Mouse (Mus musculus) heart, adult 2 months (tissue): ENCODE data around the gene 1700057G04Rik. TPM values are rescaled to one million over a fixed set of nuclear protein-coding genes. Genes with fewer than 3 reads are reported as not detected.

Experiments used
- DNase-seq, 2 experiments: peaks; one replicate each; pipeline ENCODE4 v3.0.0; 2021
- H3K27ac ChIP-seq: fragments of 200-600 bp; 2 replicates; pipeline ENCODE4 v1.8.1; 2022
- H3K27me3 ChIP-seq: fragments of 200-500 bp; 2 replicates; pipeline ENCODE4 v1.6.1; 2012; ENCODE audit warnings: mild to moderate bottlenecking, low read length, inconsistent platforms, mixed read lengths; ENCODE audit not compliant: control insufficient read depth, insufficient read depth
- H3K36me3 ChIP-seq: fragments of 200-500 bp; 2 replicates; pipeline ENCODE4 v1.6.1; 2012; ENCODE audit warnings: low read length, inconsistent platforms; ENCODE audit not compliant: control insufficient read depth, insufficient read depth
- H3K4me1 ChIP-seq: fragments of 200-500 bp; 2 replicates; pipeline ENCODE4 v1.6.1; 2011; ENCODE audit warnings: low read length; ENCODE audit not compliant: control insufficient read depth, insufficient read depth
- H3K4me3 ChIP-seq: fragments of 200-600 bp; 2 replicates; pipeline ENCODE4 v1.8.1; 2022
- H3K79me2 ChIP-seq: fragments of 200-500 bp; replicated peaks from 2 replicates; pipeline ENCODE4 v1.6.1; 2012; ENCODE audit warnings: mild to moderate bottlenecking, inconsistent platforms, low read length, moderate library complexity, mixed read lengths; ENCODE audit not compliant: control insufficient read depth, insufficient read depth
- H3K9ac ChIP-seq: fragments of 200-500 bp; 2 replicates; pipeline ENCODE4 v1.6.1; 2012; ENCODE audit warnings: low read depth, mild to moderate bottlenecking, control low read depth, inconsistent platforms, low read length, mixed read lengths
- CTCF ChIP-seq: fragments of 200-600 bp; IDR thresholded peaks from 2 replicates; pipeline ENCODE4 v1.8.1; 2022; ENCODE audit warnings: antibody characterized with exemption, mild to moderate bottlenecking, moderate library complexity
- EP300 ChIP-seq: fragments of 200-500 bp; IDR thresholded peaks from 2 replicates; pipeline ENCODE4 v1.6.1; 2011; ENCODE audit warnings: low read depth, low read length, control low read depth; ENCODE audit not compliant: insufficient read depth
- POLR2A ChIP-seq: fragments of 200-500 bp; IDR thresholded peaks from 2 replicates; pipeline ENCODE4 v1.6.1; 2011; ENCODE audit warnings: mild to moderate bottlenecking, low read depth, low read length, control low read depth; ENCODE audit not compliant: insufficient read depth
- WGBS: fragments of 180-500 bp; shearing (Covaris S2); methylation state at CpG from one replicate; pipeline ENCODE4 v1.1.7; 2018; 5-methylcytosine and 5-hydroxymethylcytosine counted together
- intact Hi-C: fragments of 180-260 bp; cut with DNase I; formaldehyde crosslinking; loops from one replicate; pipeline ENCODE4 v1.15.1; 2025
- microRNA-seq, 2 experiments: library from miRNA; unstranded; fragments of <30 nt; microRNA quantifications; one replicate each; pipeline ENCODE4 v1.2.0; 2021
- polyA plus RNA-seq: library from polyadenylated mRNA; depleted of rRNA; stranded (reverse); fragments of >200 nt; gene quantifications from 2 replicates; pipeline ENCODE4 v1.2.3, GENCODE M21; 2012; rRNA removed
- total RNA-seq, 2 experiments: library from RNA; stranded (reverse); gene quantifications; 2 replicates each; pipeline ENCODE4 v1.2.3; 2021

The 1700057G04Rik gene
- total and polyA plus RNA-seq, 3 experiments, result not detected

DNA sequence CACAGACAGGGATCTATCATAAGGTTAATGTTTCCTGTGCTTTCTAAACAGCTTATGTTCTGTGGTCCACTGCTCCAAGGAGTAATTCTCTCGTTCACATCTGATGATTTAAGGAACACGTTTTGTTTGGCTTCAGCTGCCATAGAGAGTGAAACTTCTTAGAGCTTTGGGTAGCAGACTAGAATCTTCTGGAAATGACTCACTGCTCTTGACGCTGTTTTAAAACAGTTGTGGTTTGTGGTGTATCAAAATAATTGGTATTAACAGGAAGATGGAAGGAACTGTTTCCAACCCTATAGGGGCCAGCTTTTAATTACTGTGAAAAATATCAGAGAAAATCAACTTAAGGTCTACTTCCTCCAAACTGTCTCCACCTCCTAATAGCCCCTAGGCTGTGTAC lies 75.2 kb downstream of the 1700057G04Rik start:
- DNase-seq, result no peak
- H3K27me3 ChIP-seq, result no peaks in the 10 kb centered on the region
- H3K79me2 ChIP-seq, result no peaks in the 10 kb centered on the region
- no peak overlapping the region for H3K9ac ChIP-seq
- H3K27ac ChIP-seq, result no peak overlapping the region
- intact Hi-C loops, result loop anchor here (10.0 kb wide), 1 partner anchor 230 kb away; no protein-coding TSS in a partner anchor
- H3K4me3 ChIP-seq, result no peak overlapping the region
- no peaks in the 10 kb centered on the region for H3K36me3 ChIP-seq
- 50% methylated on average over 3 of the region's 3 CpGs for WGBS
- no peak for TF ChIP-seq EP300
- TF ChIP-seq CTCF, result no peak
- no peak for TF ChIP-seq POLR2A
- no peaks in the 10 kb centered on the region for H3K4me1 ChIP-seq

DNA sequence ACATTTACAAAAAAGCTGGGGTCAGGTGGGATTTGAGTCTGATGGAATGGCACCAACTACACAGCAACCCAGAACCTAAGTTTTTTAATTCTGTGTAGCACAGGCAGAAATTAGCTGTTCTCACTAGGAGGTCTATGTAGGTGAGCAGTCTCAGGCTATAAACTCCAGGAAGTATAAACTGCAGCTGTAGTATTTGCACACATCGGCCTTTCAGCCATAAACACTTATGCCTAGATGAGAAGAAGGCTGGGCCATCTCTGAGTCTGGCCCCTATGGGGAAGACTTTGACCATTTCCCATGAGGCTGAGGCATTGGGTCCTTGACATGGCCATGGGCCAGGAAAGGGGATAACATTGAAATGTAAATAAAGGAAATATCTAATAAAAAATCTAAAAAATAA lies 76.7 kb downstream of the 1700057G04Rik start:
- H3K27ac ChIP-seq, result no peak overlapping the region
- H3K4me3 ChIP-seq, result no peak overlapping the region
- no peak overlapping the region for H3K9ac ChIP-seq
- 84% methylated on average over 1 of the region's 1 CpGs for WGBS
- intact Hi-C loops, result loop anchor here (10.0 kb wide), 1 partner anchor 229 kb away; no protein-coding TSS in a partner anchor
- no peaks in the 10 kb centered on the region for H3K36me3 ChIP-seq
- H3K27me3 ChIP-seq, result no peaks in the 10 kb centered on the region
- TF ChIP-seq EP300, result no peak
- no peak for TF ChIP-seq CTCF
- no peak for TF ChIP-seq POLR2A
- no peaks in the 10 kb centered on the region for H3K4me1 ChIP-seq
- no peaks in the 10 kb centered on the region for H3K79me2 ChIP-seq
- DNase-seq, result no peak

DNA sequence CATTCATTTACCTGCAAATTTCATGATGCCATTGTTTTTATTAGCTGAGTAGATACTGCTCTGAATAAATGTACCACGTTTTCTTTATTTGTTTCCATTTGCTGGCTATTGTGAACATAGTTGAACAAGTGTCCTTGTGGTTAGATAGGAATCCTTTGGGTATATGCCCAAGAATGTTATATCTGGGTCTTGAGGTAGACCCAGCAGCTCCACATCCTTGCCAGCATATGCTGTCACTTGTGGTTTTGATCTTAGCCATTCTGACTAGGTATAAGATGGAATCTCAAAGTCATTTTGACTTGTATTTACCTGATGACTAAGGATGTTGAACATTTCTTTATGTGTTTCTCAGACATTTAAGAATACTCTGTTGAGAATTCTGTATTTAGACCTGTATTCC lies 77.7 kb downstream of the 1700057G04Rik start:
- TF ChIP-seq EP300 (no peak), POLR2A (no peak), CTCF (no peak)
- H3K4me3 ChIP-seq, result no peak overlapping the region
- no peaks in the 10 kb centered on the region for H3K4me1 ChIP-seq
- H3K27ac ChIP-seq, result no peak overlapping the region
- H3K9ac ChIP-seq, result no peak overlapping the region
- H3K27me3 ChIP-seq, result no peaks in the 10 kb centered on the region
- intact Hi-C loops, result loop anchor here (10.0 kb wide), 1 partner anchor 228 kb away; no protein-coding TSS in a partner anchor
- 58% methylated on average over 1 of the region's 1 CpGs for WGBS
- H3K79me2 ChIP-seq, result no peaks in the 10 kb centered on the region
- no peak for DNase-seq
- H3K36me3 ChIP-seq, result no peaks in the 10 kb centered on the region

DNA sequence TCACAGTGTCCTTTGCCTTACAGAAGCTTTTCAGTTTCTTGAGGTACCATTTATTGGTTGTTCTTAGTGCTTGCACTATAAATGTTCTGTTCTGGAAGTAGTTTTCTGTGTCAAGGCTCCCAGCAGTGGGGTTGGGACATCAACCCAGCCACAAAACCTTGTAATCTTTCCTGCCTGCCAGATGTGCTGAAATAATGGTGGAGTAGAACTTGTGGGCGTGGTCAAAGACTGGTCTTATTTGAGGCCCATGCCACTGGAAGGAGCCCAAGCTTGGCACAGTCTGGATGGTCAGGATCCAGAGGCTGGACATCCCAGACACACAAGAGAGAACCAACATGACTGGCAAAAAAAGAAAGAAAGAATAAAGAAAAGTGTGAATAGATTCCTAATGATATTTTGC lies 78.2 kb downstream of the 1700057G04Rik start:
- H3K4me3 ChIP-seq, result no peak overlapping the region
- H3K27ac ChIP-seq, result no peak overlapping the region
- intact Hi-C loops, result loop anchor here (10.0 kb wide), 1 partner anchor 227 kb away; no protein-coding TSS in a partner anchor
- 80% methylated on average over 1 of the region's 1 CpGs for WGBS
- no peaks in the 10 kb centered on the region for H3K4me1 ChIP-seq
- no peaks in the 10 kb centered on the region for H3K36me3 ChIP-seq
- no peaks in the 10 kb centered on the region for H3K79me2 ChIP-seq
- H3K27me3 ChIP-seq, result no peaks in the 10 kb centered on the region
- TF ChIP-seq CTCF, result no peak
- no peak for TF ChIP-seq EP300
- DNase-seq, result no peak
- no peak overlapping the region for H3K9ac ChIP-seq

DNA sequence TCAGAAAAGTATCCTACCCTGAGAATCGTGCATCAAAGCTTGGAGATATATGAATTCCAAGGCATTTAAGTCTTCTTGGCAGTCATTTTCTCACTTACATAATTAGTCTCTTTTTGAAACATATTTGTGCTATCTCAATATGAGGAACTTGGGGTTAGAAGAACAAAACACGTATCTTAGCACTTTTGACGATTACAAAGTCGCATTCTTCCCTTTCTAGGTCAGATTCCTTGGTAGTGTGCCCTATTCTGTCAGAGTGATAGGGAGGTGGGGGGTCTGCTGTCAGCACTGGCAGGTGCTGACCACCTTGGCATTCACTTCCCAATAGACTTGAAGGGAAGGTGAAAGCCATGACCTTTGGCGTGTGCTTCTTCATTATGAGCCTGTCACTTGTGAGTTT lies 93.5 kb downstream of the 1700057G04Rik start:
- intact Hi-C loops, result no loop called here
- Histone ChIP-seq H3K4me1 (peaks cover 2% of the 10 kb centered on the region), H3K27me3 (no peaks in the 10 kb centered on the region), H3K4me3 (no peak overlapping the region), H3K9ac (no peak overlapping the region), H3K27ac (peak overlapping the region; percentile 69), H3K79me2 (no peaks in the 10 kb centered on the region), H3K36me3 (peaks cover 4% of the 10 kb centered on the region; the same call in 1 of the 2 replicates)
- no peak for DNase-seq
- WGBS, result 50% methylated on average over 5 of the region's 5 CpGs
- no peak for TF ChIP-seq EP300
- no peak for TF ChIP-seq POLR2A
- TF ChIP-seq CTCF, result no peak

Small RNA genes lying within 50 kb of the gene (microRNA-seq; reads per million reads assigned to microRNA genes)
- 0 reads per million in 2 experiments for gene Mir6386

Other genes with a start within 250 kb of the 1700057G04Rik start
- gene Plscr5, start 116.4 kb upstream of the 1700057G04Rik start, total RNA-seq, result not detected
- gene Plscr5, start 116.4 kb upstream of the 1700057G04Rik start, polyA plus RNA-seq, result not detected in 2 replicates
- gene Plscr1, start 59.6 kb upstream of the 1700057G04Rik start, total RNA-seq, result 10 to 100 TPM; 11.0 to 14.0 TPM
- 6.1 and 9.9 TPM in 2 replicates for gene Plscr1, start 59.6 kb upstream of the 1700057G04Rik start, polyA plus RNA-seq
- gene Plscr2, start 33.8 kb upstream of the 1700057G04Rik start, total RNA-seq, result 10 to 100 TPM; 25.1 to 27.1 TPM
- gene Plscr2, start 33.8 kb upstream of the 1700057G04Rik start, polyA plus RNA-seq, result 12.1 and 21.0 TPM in 2 replicates
- 1 to 10 TPM; 6.8 to 7.4 TPM for gene Plscr4, start 148.0 kb downstream of the 1700057G04Rik start, total RNA-seq
- 8.1 and 10.3 TPM in 2 replicates for gene Plscr4, start 148.0 kb downstream of the 1700057G04Rik start, polyA plus RNA-seq
- gene Plod2, start 232.8 kb downstream of the 1700057G04Rik start, total RNA-seq, result 10 to 100 TPM; 15.8 to 18.9 TPM
- 7.7 and 18.7 TPM in 2 replicates for gene Plod2, start 232.8 kb downstream of the 1700057G04Rik start, polyA plus RNA-seq